Mouse (Mus musculus) thymus, adult 2 months (tissue): ENCODE measurements around the gene Ednrb.

Experiments
- CTCF ChIP-seq: fragments of 200-500 bp; IDR thresholded peaks from 2 replicates; pipeline ENCODE4 v1.5.1; 2012; ENCODE audit warnings: mild to moderate bottlenecking, control low read depth, low read length, moderate library complexity, borderline replicate concordance; ENCODE audit not compliant: control insufficient read depth, poor library complexity, insufficient read depth; ENCODE audit errors: extremely low read depth
- POLR2A ChIP-seq: fragments of 200-500 bp; IDR thresholded peaks from 2 replicates; pipeline ENCODE4 v1.6.1; 2012; ENCODE audit warnings: mild to moderate bottlenecking, low read length, control low read depth, moderate library complexity; ENCODE audit not compliant: control insufficient read depth, poor library complexity, insufficient read depth; ENCODE audit errors: extremely low read depth

GRCm38 (mm10) chr14:103777386-103777785 lies 66.8 kb downstream of the Ednrb start:
- no peak for TF ChIP-seq CTCF
- no peak for TF ChIP-seq POLR2A
